Mouse (Mus musculus): ENCODE results near the gene Kir3dl1. TPM values are rescaled to one million over a fixed set of nuclear protein-coding genes. Genes with fewer than 3 reads are reported as not detected.
"Not testable (repeated sequence)": the region's sequence is repeated elsewhere in the genome, so short reads cannot be mapped to it uniquely, and the experiment has no call there.

The Kir3dl1 gene
- not detected for total RNA-seq (2021)
- long read RNA-seq, experiment 1, result 0 reads
- long read RNA-seq, experiment 2, result 0 reads

- not testable (repeated sequence) for DNase-seq (ENCODE audit: low spot score)
Measured at GRCm38 (mm10) chrX:136517699-136518098, at the start of gene Kir3dl1. TSS of gene Kir3dl1 (plus strand) at chrX:136517999.

- not testable (repeated sequence) for DNase-seq (ENCODE audit: low spot score)
Measured at GRCm38 (mm10) chrX:136543956-136544355, 26.2 kb downstream of the Kir3dl1 start, which contains the start of gene Kir3dl2. TSS of gene Kir3dl2 (minus strand) at chrX:136544056.

DNA sequence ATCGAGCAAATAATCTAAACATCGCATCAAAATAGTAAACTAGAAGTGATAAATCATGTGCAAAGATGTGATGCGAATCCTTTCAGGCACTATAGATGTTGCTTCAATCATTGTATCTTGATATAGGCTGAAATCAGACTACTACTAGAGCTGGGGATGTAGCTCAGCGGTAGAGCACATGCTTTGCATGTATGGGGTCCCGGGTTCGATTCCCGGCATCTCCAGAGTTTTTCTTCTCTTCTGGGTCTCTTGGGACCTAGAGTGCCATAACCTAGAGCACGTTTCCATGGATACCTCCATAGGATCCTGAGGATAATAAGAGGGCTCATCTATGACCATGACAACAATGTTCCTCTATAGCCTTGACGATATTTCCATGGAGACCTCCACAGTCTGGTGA is 51.3 kb downstream of the Kir3dl1 start:
- not testable (repeated sequence) for DNase-seq (ENCODE audit: low spot score)

Other genes starting within 250 kb of the Kir3dl1 start
- 1 to 10 TPM; 2.1 to 2.6 TPM for gene Bex3, start 247.7 kb upstream of the Kir3dl1 start, total RNA-seq (2021)
- not detected for gene Kir3dl2, start 26.1 kb downstream of the Kir3dl1 start, total RNA-seq (2021)
- under 1 TPM; 0.81 to 0.84 TPM for gene Tceal3, start 72.8 kb downstream of the Kir3dl1 start, total RNA-seq (2021)
- gene Tceal1, start 190.0 kb downstream of the Kir3dl1 start, total RNA-seq (2021), result 1 to 10 TPM; 2.5 to 3.3 TPM
- gene Morf4l2, start 225.7 kb downstream of the Kir3dl1 start, total RNA-seq (2021), result 100 to 1,000 TPM; 140 to 171 TPM